Mouse (Mus musculus) urinary bladder, postnatal 25 days (tissue): ENCODE data around the gene Scml4.

ENCODE experiments used
- DNase-seq: peaks from one replicate; pipeline ENCODE4 v3.0.0; 2022; ENCODE audit warnings: low spot score

Scml4 gene

GRCm38 (mm10) chr10:42860159-42860911 lies at the start of gene Scml4:
TSS of gene Scml4 (plus strand) at chr10:42860370.
- DNase-seq = no peak

DNA sequence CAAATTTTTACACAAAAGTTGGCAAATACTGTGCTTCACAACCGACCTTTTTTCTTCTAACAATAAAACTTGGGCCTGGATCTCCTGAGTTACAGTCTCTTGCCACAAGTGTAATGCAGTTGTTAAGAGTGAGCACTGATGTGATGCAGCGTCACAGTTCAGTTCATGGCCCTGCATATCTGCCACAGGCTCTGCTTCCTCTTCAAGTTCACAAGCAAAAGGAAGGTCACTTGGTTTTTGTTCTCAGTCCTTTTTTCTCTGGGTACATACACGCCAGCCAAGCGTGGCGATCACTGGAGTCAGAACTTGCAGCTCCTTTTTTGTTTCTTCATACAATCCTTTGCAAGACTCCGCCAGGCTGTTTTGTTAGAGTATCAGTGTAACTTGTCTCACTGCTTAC lies 34.2 kb upstream of the Scml4 start:
- DNase-seq = no peak

DNA sequence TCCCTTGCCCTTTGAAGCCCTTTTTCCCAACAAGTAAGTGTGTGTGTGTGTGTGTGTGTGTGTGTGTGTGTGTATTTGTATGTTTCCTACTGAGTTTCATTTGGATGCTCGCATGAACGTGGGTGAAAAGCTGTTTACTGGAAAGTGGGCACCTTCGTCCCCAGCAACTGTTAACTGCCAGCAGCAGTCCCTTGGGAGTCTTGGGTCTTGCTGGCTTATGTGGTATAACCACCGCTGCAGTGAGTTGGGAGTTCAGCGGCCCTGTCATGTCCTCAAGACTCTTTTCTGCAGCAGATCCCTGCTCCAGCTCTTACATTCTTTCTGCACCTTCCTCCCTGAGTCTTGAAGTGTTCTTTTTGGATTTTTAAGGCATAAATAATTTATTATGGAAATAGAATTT lies 33.0 kb upstream of the Scml4 start:
- DNase-seq = no peak

DNA sequence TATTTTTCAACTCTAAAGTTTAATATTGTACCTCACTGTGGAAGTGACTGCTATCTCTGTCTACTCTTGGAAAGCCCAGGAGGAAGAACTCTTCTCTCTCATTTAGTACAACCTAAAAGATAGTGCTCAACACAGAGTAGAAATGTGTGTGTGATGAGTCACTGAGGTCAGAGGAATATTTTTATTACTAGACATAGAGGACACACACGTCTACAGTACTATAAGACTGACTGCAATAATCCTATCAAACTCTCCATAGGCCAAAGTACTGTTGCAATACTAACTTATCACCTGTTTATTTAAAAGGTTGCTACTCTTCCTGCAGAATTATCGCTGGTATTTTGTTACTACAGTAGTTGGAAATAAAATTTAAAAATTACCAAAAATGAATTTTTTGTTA lies 30.2 kb upstream of the Scml4 start:
- no peak for DNase-seq

DNA sequence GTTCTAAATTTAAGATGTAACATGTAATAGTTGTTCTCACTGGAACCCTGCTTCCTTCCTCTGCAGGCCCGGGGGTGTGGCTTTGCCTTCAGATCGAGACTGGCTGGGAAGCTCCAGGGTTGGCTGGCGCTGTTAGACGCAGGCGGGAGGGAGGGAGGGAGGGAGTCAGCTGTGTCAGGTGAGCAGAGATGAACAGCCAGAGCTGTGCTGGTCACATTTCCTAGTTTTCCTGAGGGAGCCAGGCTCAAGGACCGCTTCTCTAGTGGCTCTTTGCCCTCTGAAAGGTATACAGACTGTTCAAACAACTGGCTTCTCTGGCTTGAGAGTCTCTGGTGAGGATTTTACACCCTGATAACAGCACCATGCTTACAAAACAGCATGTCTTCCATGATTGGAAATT lies 29.8 kb upstream of the Scml4 start:
- DNase-seq = no peak

DNA sequence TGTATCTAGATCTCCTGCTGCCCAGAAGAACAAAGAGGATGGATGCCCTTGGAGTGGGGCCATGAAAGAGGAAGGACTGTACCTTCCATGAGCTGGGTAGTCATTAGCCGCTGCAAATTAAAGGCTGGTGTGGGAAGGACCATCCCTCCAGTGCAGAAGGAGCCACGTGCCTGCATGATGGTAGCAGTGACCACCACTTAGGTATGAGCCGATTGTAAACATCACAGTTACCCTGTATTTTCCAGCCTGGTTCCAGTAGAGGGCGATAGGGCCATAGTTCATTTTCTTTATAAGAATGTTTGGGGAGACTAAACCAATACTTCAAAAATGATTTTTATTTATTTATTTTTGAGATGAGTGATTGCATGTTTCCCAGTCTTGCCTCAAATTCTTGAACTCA lies 27.5 kb upstream of the Scml4 start:
- no peak for DNase-seq

- no peak for DNase-seq
Measured at GRCm38 (mm10) chr10:42833871-42834727, 26.1 kb upstream of the Scml4 start.

GRCm38 (mm10) chr10:42838106-42838505 lies 22.1 kb upstream of the Scml4 start:
- no peak for DNase-seq

DNA sequence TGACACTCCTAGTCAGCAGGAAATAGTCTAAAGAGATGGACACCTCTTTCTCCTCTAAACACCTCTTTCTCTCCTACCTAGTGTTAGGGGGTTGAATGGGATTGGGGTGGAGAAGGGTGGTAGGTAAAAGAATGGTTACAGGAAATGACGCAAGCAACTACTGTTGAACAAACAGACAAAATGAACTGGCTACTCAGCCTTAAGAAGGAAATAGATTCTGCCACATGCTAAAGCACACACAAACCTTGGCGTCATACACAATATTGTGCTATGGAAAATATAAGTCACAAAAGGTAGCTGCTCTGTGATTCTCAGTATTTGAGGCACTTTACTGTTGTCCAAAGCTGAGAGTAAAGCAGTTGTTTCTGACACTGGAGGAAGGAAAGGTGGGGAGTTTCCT lies 21.4 kb upstream of the Scml4 start:
- DNase-seq = no peak

DNA sequence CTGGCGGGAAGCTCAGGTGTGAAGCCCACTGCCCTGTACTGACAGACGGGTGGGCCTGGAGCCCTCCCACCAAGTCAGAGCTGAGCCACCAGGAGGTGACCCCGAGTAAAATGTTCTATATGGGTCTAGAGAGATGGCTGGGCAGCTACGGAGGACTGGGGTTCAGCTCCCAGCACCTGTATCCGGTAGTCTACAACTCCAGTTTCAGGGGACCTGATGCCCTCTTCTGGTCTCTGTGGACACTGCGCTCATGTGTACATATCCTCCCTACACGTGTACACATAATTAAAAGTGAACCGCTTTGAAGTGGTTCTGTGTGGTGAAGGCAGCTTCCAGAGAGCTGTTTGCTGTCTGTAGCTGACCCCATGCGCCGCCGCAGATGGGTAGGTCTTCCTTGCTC lies 20.1 kb upstream of the Scml4 start:
- no peak for DNase-seq

DNA sequence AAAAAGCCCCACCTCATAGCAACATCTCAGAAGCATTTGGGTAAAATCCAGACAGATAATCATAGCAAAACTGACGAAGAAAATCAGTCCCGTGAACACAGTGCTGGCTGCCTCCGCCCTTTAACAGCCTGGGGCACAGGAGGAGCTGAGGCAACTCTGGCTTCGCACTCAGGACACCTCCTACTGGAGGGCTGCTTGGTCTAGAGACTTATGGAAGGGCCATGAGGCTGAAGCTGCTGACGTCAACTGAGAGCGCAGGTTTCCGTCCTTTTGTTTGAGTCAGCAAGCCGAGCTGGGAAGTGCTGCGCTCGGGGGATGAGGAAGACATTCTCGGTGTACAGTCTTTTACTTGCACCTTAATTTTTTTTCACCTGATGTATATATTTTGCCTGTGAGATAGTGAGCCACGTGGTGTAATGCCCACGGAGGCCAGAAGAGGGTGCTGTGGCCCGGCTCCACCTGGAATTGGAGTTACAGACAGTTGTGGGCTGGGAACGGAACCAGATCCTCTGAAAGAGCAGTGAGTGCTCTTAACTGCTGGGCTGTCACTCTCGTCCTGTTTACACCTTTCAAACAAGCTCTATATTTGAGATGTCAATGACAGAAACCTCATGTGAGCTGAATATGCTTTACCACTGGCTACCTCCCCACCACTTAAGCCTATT lies 18.5 kb upstream of the Scml4 start:
- no peak for DNase-seq

DNA sequence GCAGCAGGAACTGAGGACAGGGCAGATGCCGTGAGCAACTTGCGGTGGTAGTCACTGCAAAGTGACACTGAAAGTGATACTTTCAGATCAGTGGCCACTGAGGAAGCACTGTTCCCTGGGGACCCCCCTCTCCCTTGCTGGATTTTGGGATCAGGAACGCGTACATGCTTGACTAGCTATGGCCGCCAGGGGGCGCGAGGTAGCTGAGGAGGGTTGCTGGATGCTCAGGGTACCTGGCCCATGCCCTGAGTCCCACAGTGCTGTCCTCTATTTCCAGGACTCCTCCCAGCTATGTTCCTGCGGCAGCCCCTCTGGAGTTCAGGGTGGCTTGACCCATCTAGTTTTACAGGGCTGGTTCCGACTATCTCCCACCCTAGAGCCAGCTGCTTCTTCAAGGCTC lies 17.8 kb upstream of the Scml4 start:
- DNase-seq = peak; percentile 72

GRCm38 (mm10) chr10:42843416-42843815 lies 16.8 kb upstream of the Scml4 start:
- DNase-seq = no peak

DNA sequence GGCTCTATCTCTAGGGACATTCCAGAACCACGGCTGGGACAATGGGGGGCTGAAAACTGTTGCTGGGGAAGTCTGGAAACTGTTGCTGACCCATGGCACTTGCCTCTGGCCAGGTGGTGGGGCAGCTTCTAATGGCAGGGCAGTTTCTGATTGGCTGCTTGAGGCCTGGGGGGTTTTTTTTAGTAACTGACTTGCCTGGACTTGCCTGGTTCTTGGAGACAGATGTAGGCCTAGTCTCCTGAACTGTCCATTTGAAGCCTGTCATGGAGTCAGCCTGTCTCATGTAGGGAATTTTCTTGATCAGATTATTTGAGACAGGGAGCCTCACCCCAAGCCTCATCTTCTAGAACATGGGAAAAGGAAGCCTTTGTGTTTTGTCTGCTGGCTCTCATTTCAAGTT lies 14.7 kb upstream of the Scml4 start:
- DNase-seq = no peak

DNA sequence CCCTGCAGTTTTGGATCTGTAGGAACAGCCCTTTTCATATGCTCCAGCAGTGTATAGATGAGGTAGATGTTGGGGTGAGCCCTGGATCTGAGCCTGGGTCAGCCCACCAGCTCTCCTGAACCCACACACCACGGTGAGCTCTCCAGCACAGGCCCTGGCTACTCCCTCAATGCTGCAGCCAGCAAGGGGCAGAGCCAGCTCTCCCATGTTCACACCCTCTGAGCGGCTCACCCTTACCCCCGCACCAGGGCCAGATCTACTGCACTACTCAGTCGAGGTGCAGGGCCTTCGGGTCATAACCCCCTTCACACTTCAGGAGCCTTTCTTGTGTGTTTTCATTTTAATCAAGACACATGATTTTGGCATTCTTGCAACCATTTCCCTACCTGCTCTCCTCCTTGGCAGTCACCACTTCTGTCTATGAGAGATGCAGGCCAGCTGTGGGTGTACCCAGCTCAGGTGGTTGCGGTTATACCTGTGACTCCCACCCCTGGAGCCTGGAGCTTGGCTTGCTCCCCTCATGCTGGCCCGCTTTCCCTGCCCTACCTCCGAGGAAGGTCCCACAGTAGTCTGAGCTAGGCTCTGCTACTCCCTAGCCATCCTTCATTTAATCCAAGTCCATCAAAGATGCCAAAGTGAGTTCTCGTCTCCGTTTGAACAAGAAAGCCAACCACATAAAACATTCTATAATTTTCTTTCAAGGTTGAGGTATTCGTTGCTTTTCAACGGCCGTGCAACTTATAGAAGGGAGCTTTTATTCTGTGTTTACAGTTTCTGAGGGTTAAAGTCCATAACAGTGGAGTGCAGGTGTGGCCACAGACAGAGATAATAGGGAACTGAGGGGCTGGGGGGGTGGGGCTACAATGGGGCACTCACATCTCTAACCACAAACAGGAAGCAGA lies 11.7 kb upstream of the Scml4 start:
- DNase-seq = no peak

DNA sequence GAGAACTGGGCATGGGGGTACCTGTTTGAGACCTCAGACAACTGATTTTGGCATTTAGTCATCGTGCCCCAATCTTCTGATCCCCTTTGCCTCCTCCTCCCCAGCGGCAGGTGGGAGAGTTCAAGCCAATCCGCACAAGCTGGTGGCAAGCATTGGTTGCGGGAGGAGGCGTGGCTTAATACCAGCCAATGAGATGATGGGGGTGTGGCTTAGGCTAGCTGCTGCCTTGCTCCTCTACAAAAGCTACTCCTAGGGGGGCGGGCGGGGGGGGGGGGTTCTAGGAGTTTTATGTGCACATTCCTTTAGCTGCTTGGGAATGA lies 11.1 kb upstream of the Scml4 start:
- DNase-seq = no peak

DNA sequence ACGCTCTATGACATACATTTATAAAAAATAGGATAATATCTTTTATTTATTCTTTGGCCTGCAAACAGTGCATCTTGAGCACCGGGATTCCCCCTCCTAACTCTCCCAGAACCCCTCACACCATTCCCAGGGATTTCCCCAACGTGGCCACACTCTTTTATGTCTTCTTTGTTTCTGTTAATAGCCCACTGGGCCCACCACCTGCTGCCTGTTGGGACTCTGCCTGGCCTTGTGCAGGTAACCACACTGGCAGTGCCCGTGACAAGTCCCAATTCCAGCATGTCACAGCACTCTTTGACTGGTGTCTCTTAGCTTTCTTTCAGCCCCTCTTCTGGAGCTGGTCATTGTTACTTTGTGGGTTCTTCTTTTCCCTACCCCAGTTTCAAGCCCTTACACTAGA lies 5.3 kb upstream of the Scml4 start:
- no peak for DNase-seq

GRCm38 (mm10) chr10:42855250-42855649 lies 4.9 kb upstream of the Scml4 start:
- no peak for DNase-seq

- DNase-seq = no peak
Measured at GRCm38 (mm10) chr10:42856574-42856973, 3.6 kb upstream of the Scml4 start.

- DNase-seq = no peak
Measured at GRCm38 (mm10) chr10:42857021-42857420, 3.1 kb upstream of the Scml4 start.

DNA sequence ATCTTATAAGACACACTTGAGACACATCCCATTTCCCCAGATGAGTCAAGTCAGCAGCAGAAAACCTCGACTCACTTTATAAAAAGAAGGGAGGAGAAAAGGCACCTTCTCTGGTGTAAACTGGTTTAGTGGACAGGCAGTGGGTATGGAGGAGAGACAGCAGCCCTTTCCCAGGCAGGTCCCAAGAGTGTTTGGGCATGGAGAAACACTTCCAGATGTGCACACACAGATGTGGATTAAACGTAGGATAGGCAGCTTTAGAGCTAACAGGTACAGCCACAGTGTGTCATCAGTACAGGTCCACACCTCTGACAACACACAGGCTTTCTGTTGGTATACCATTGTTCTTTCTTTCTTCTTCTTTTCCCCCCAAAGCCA lies 400 bp upstream of the Scml4 start:
- DNase-seq = no peak

DNA sequence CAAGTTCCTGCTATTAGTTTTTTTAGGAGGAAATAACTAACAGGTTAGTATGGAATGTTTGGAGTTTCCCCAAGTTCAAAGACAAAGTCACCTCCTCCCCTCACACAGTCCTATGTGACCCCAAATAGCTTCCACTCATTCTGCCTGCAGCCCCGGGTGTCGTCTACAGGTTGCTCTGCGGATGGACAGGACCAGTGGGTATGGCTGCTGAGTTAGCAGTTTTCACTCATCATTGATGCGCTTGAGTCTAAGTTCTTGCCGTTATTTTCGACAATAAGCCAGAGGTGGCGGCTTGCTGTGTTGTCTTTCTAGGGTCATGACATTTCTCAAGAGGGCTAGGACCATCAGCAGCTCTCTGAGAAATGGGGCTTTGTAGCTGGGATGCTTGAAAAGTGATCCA lies 1.3 kb downstream of the Scml4 start:
- DNase-seq = no peak
